Mouse (Mus musculus) cerebellum, postnatal 36 days (tissue): ENCODE measurements at regions not wholly inside any gene's neighbourhood (a gene's known extent, or its start where the extent isn't known, plus 50 kb on each side); places are given as distances from the start of the nearest gene placed in this dataset.

Source experiments
- DNase-seq, 2 experiments: peaks; one replicate each; pipeline ENCODE4 v3.0.0; 2021 to 2022; ENCODE audit warnings: mixed read lengths in 2 of 2

GRCm38 (mm10) chr15:10838584-10839288, 113.4 kb upstream of the C1qtnf3 start:
- DNase-seq: no peak

- DNase-seq: peak; percentile 3 to 14
These were observed 111.5 kb upstream of the C1qtnf3 start for GRCm38 (mm10) chr15:10840621-10841034.

- no peak for DNase-seq
These were observed 109.0 kb upstream of the C1qtnf3 start for GRCm38 (mm10) chr15:10843060-10843695.

GRCm38 (mm10) chr15:10846722-10847121, 105.4 kb upstream of the C1qtnf3 start:
- no peak for DNase-seq

GRCm38 (mm10) chr15:10864004-10864775, 87.9 kb upstream of the C1qtnf3 start:
- DNase-seq: no peak

- DNase-seq: no peak
These were observed 87.0 kb upstream of the C1qtnf3 start for GRCm38 (mm10) chr15:10865109-10865508.

- no peak for DNase-seq
These were observed 85.3 kb upstream of the C1qtnf3 start for GRCm38 (mm10) chr15:10866794-10867193.

- DNase-seq: no peak
These were observed 84.0 kb upstream of the C1qtnf3 start for GRCm38 (mm10) chr15:10868115-10868514.

GRCm38 (mm10) chr15:10868716-10869585, 83.2 kb upstream of the C1qtnf3 start:
- no peak for DNase-seq

- DNase-seq: no peak
These were observed 82.3 kb upstream of the C1qtnf3 start for GRCm38 (mm10) chr15:10869879-10870278.

GRCm38 (mm10) chr15:10872322-10872967, 79.7 kb upstream of the C1qtnf3 start:
- DNase-seq: peak in 1 of 2 experiments; percentile 7

GRCm38 (mm10) chr15:10876328-10876727, 75.8 kb upstream of the C1qtnf3 start:
- DNase-seq: no peak

- no peak for DNase-seq
These were observed 70.4 kb upstream of the C1qtnf3 start for GRCm38 (mm10) chr15:10881726-10882125.

- DNase-seq: no peak
These were observed 64.1 kb upstream of the C1qtnf3 start for GRCm38 (mm10) chr15:10887990-10888389.

GRCm38 (mm10) chr15:10890220-10890921, 61.8 kb upstream of the C1qtnf3 start:
- peak; percentile 11 to 12 for DNase-seq

- no peak for DNase-seq
These were observed 53.8 kb upstream of the C1qtnf3 start for GRCm38 (mm10) chr15:10898309-10898708.

- no peak for DNase-seq
These were observed 53.2 kb upstream of the C1qtnf3 start for GRCm38 (mm10) chr15:10898715-10899486.

GRCm38 (mm10) chr15:10899904-10900303, 52.2 kb upstream of the C1qtnf3 start:
- no peak for DNase-seq

- no peak for DNase-seq
These were observed 51.1 kb upstream of the C1qtnf3 start for GRCm38 (mm10) chr15:10901075-10901474.

- no peak for DNase-seq
These were observed 50.3 kb upstream of the C1qtnf3 start for GRCm38 (mm10) chr15:10901745-10902262.
